Mouse (Mus musculus): Measurements from ENCODE around the gene Mob3a.

- no peak for TF ChIP-seq EP300 (IDR thresholded peaks at IDR 0.05; ENCODE audit: low read depth)
- no peak for TF ChIP-seq CTCF (IDR thresholded peaks at IDR 0.05; ENCODE audit: low read depth)
Measured at GRCm38 (mm10) chr10:80692249-80693165, 9.3 kb downstream of the Mob3a start.
